Mouse (Mus musculus) adrenal gland, adult 8-10 months (tissue): Measurements from ENCODE around the gene Homez. TPM values are rescaled to one million over a fixed set of nuclear protein-coding genes. Genes with fewer than 3 reads are reported as not detected.

Experiments
- DNase-seq: peaks from one replicate; pipeline ENCODE4 v3.0.0; 2022
- total RNA-seq, 4 experiments: library from RNA; stranded (reverse); gene quantifications; 2 replicates each; pipeline ENCODE4 v1.2.4; 2022

The Homez gene
- total RNA-seq, 4 experiments from 2014 or later = 18.7 to 29.2 (median 21.7) TPM

- no peak for DNase-seq
Observed at GRCm38 (mm10) chr14:54868026-54868425, 2.7 kb downstream of the Homez start.

GRCm38 (mm10) chr14:54866936-54867335 is 3.8 kb downstream of the Homez start:
- DNase-seq = no peak

- no peak for DNase-seq
Observed at GRCm38 (mm10) chr14:54866268-54866667, 4.5 kb downstream of the Homez start.

- DNase-seq = no peak
Observed at GRCm38 (mm10) chr14:54865626-54866025, 5.1 kb downstream of the Homez start.

GRCm38 (mm10) chr14:54864313-54865036 is 6.3 kb downstream of the Homez start:
- DNase-seq = no peak

- DNase-seq = peak; percentile 90
Observed at GRCm38 (mm10) chr14:54863501-54864312, 7.1 kb downstream of the Homez start.

GRCm38 (mm10) chr14:54860511-54860910 is 10.2 kb downstream of the Homez start:
- no peak for DNase-seq

GRCm38 (mm10) chr14:54857891-54858290 is 12.9 kb downstream of the Homez start:
- DNase-seq = no peak

GRCm38 (mm10) chr14:54856703-54857102 is 14.1 kb downstream of the Homez start:
- DNase-seq = no peak

- no peak for DNase-seq
Observed at GRCm38 (mm10) chr14:54855726-54856125, 15.0 kb downstream of the Homez start.

GRCm38 (mm10) chr14:54843461-54843860 is 27.3 kb downstream of the Homez start:
- peak; percentile 24 for DNase-seq

GRCm38 (mm10) chr14:54823716-54824115 is 47.0 kb downstream of the Homez start:
- DNase-seq = no peak

- DNase-seq = no peak
Observed at GRCm38 (mm10) chr14:54822301-54822700, 48.5 kb downstream of the Homez start.

- no peak for DNase-seq
Observed at GRCm38 (mm10) chr14:54817791-54818190, 53.0 kb downstream of the Homez start.

GRCm38 (mm10) chr14:54815737-54816136 is 55.0 kb downstream of the Homez start:
- no peak for DNase-seq

- DNase-seq = no peak
Observed at GRCm38 (mm10) chr14:54813991-54814390, 56.8 kb downstream of the Homez start, which contains the start of gene Rnf212b. TSS of gene Rnf212b (plus strand) at chr14:54814141.

GRCm38 (mm10) chr14:54809668-54810033 is 61.1 kb downstream of the Homez start:
- no peak for DNase-seq

GRCm38 (mm10) chr14:54808718-54809667 is 61.8 kb downstream of the Homez start:
- peak; percentile 32 for DNase-seq

- DNase-seq = no peak
Observed at GRCm38 (mm10) chr14:54806124-54806523, 64.6 kb downstream of the Homez start.
